Mouse (Mus musculus) lung, postnatal 0 days (tissue): ENCODE measurements at regions not wholly inside any gene's neighbourhood (a gene's known extent, or its start where the extent isn't known, plus 50 kb on each side); places are given as distances from the start of the nearest gene placed in this dataset.

Experiments
- CTCF ChIP-seq: IDR thresholded peaks from 2 replicates; pipeline ENCODE4 v1.5.1; 2016; ENCODE audit warnings: antibody characterized with exemption, mild to moderate bottlenecking
- EP300 ChIP-seq: IDR thresholded peaks from 2 replicates; pipeline ENCODE4 v1.6.1; 2016; ENCODE audit warnings: antibody characterized with exemption, mild to moderate bottlenecking, control low read depth

DNA sequence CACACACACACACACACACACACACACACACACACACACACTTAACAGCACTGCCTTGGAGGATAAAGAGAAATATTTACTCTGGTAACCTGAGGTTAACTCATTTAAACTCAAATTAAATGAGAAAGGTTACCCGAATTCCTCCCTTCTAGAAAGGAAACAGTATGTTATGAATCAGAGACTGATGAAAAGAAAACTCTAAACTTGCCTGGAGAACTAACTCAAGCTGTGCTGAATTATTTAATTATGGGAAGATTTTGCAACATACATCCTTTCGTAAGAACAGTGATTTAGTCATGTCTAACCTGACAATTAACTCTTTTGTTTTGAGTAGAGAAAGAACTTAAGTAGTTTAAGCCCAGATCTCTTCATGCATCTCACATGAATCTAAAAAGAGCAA, 289.4 kb downstream of the Epha7 start:
- no peak for TF ChIP-seq CTCF
- TF ChIP-seq EP300, result no peak
